Mouse (Mus musculus): Measurements from ENCODE around the gene Clrn1.

The Clrn1 gene

GRCm38 (mm10) chr3:58843415-58843814 lies 41.7 kb downstream of the Clrn1 start:
- in situ Hi-C loops (cut with MboI; ENCODE audit: low pct_unique_long_range_greater_than_20kb in 1 of 2, low sequenced_read_pairs in 2 of 2, unreplicated experiment in 1 of 2), result loop anchor here in 1 of 2 experiments (25.0 kb wide), 1 partner anchor 219 kb away; no protein-coding TSS in a partner anchor

- in situ Hi-C loops (cut with MboI; ENCODE audit: low pct_unique_long_range_greater_than_20kb in 1 of 2, low sequenced_read_pairs in 2 of 2, unreplicated experiment in 1 of 2), result loop anchor here in 1 of 2 experiments (25.0 kb wide), 1 partner anchor 229 kb away; no protein-coding TSS in a partner anchor
Measured at GRCm38 (mm10) chr3:58833442-58834160, 51.5 kb downstream of the Clrn1 start.

DNA sequence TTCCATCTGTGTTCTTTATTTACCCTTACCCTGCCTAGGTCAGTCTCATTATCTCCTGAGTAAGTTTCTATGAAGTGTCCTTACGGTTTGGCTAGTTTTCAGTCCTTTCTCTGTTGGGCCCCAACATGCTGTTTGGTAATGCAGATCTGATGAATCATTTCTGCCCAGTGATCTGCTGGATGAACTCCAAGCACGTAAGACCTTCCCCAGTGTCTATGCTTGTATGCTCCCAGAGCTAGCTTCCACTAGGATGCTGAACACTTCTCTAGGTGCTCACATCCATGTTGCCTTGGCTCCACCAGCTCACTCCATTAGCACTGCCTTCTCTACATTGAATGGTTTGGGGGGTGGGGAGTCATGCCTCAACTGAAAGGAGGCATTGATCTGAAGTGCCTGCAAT lies 52.3 kb downstream of the Clrn1 start:
- in situ Hi-C loops (cut with MboI; ENCODE audit: low pct_unique_long_range_greater_than_20kb in 1 of 2, low sequenced_read_pairs in 2 of 2, unreplicated experiment in 1 of 2), result loop anchor here in 1 of 2 experiments (25.0 kb wide), 1 partner anchor 229 kb away; no protein-coding TSS in a partner anchor

DNA sequence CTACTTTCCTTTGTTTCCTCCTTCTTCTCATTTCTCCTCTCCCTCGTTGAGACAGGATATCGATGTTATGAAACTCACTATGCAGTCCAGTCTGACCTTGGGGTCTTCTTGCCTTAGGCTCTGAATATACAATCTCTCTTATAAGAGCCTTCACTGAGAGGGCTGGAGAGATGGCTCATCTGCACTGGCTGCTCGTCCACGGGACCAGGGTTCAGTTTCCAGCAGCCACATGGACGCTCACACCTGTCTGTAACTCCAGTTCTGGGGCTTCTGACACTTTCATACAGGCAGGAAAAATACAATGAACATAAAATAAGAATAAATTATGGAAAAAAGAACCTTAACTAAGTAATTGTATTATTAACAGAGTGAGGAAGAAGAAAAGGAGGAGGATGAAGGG lies 53.6 kb downstream of the Clrn1 start:
- in situ Hi-C loops (cut with MboI; ENCODE audit: low pct_unique_long_range_greater_than_20kb in 1 of 2, low sequenced_read_pairs in 2 of 2, unreplicated experiment in 1 of 2), result loop anchor here in 1 of 2 experiments (25.0 kb wide), 1 partner anchor 231 kb away; no protein-coding TSS in a partner anchor

DNA sequence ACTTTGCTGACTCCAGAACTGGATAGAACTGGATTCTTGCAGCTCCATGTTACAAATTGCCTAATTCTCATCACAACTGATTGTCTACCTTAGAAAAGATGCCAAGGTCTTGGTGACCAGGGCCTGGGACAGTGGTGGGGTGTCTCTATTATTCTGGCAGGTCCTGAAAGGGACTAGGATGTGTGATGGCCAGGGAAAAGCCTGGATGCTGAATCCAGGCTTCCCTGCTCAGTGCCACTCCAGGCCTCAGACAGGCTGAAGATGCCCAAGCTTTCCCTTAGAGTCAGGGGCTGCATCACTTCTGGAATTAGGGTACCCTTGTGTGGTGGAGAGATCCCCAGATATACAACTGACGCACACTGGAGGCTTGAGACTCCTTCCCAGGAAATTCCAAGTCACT lies 55.2 kb downstream of the Clrn1 start:
- in situ Hi-C loops (cut with MboI; ENCODE audit: low pct_unique_long_range_greater_than_20kb in 1 of 2, low sequenced_read_pairs in 2 of 2, unreplicated experiment in 1 of 2), result loop anchor here in 1 of 2 experiments (25.0 kb wide), 1 partner anchor 232 kb away; no protein-coding TSS in a partner anchor

- in situ Hi-C loops (cut with MboI; ENCODE audit: low pct_unique_long_range_greater_than_20kb in 1 of 2, low sequenced_read_pairs in 2 of 2, unreplicated experiment in 1 of 2), result loop anchor here in 1 of 2 experiments (25.0 kb wide), 1 partner anchor 234 kb away; no protein-coding TSS in a partner anchor
Measured at GRCm38 (mm10) chr3:58828366-58829153, 56.6 kb downstream of the Clrn1 start.

DNA sequence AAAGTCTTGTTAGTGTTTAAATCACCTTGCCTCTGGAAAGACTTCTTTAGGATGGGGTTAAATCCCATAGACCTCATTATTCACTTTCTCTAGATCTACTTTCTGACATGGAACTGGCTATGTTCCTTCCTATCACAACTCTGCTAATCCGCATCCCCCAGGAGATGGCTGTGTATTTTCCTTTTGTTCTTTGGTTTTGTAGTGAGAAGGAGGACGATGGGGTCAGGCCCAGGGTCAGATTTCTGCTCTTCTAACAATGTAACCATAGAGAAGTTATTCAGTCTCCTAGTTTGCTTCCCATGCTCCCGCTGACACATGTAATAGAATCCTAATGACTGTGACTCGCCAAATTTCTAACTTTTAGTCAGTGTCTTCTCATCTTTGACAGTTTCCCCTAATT lies 58.9 kb downstream of the Clrn1 start:
- in situ Hi-C loops (cut with MboI; ENCODE audit: low pct_unique_long_range_greater_than_20kb in 1 of 2, low sequenced_read_pairs in 2 of 2, unreplicated experiment in 1 of 2), result loop anchor here in 1 of 2 experiments (25.0 kb wide), 1 partner anchor 236 kb away; no protein-coding TSS in a partner anchor

GRCm38 (mm10) chr3:58822211-58822610 lies 62.9 kb downstream of the Clrn1 start, which contains the start of gene Mindy4b-ps:
TSS of gene Mindy4b-ps (minus strand) at chr3:58822311.
- in situ Hi-C loops (cut with MboI; ENCODE audit: low pct_unique_long_range_greater_than_20kb in 1 of 2, low sequenced_read_pairs in 2 of 2, unreplicated experiment in 1 of 2), result no loop called here

GRCm38 (mm10) chr3:58817337-58817736 lies 67.8 kb downstream of the Clrn1 start:
- in situ Hi-C loops (cut with MboI; ENCODE audit: low pct_unique_long_range_greater_than_20kb in 1 of 2, low sequenced_read_pairs in 2 of 2, unreplicated experiment in 1 of 2), result no loop called here

GRCm38 (mm10) chr3:58814191-58814590 lies 70.9 kb downstream of the Clrn1 start:
- in situ Hi-C loops (cut with MboI; ENCODE audit: low pct_unique_long_range_greater_than_20kb in 1 of 2, low sequenced_read_pairs in 2 of 2, unreplicated experiment in 1 of 2), result no loop called here

GRCm38 (mm10) chr3:58810353-58810752 lies 74.8 kb downstream of the Clrn1 start:
- in situ Hi-C loops (cut with MboI; ENCODE audit: low pct_unique_long_range_greater_than_20kb in 1 of 2, low sequenced_read_pairs in 2 of 2, unreplicated experiment in 1 of 2), result no loop called here

DNA sequence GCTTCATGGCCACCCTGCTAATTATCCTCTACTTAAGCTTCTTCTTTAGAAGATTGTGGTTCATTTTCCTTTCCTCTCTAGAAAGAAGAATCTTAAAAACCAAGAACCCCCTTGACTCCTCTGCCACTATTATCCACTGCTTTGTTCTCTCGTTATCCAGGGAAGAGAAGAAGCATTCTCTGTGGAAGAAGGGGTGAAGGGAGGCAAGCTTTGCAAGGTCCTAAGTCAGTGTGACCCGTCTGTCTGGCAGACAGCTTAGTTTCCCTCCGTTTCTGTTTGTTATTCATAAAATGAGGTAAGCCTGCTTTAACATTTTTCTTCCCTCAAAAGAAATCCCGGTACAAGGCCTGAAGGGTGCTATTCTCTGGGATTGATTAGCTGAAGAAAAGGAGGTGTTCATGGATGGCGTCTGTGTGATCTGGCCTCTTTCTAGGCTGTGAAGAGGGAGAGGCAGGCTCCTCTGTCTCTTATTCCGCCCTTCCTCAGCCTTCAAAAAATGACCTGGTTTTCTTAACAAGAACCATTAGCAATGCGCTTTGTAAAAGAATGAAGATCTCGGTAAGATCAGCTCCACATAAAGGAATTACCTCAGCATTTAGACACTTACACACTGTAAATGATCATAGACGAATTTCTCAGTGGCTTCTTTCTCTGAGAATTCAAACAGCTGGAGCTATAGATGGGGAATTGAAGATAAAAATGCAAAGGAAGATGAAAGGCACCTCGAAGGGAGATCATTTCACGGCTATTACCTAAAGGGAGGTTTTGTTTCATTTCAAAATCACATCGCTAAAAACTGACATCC lies 75.8 kb downstream of the Clrn1 start:
- in situ Hi-C loops (cut with MboI; ENCODE audit: low pct_unique_long_range_greater_than_20kb in 1 of 2, low sequenced_read_pairs in 2 of 2, unreplicated experiment in 1 of 2), result no loop called here

- in situ Hi-C loops (cut with MboI; ENCODE audit: low pct_unique_long_range_greater_than_20kb in 1 of 2, low sequenced_read_pairs in 2 of 2, unreplicated experiment in 1 of 2), result no loop called here
Measured at GRCm38 (mm10) chr3:58808636-58809035, 76.5 kb downstream of the Clrn1 start.

DNA sequence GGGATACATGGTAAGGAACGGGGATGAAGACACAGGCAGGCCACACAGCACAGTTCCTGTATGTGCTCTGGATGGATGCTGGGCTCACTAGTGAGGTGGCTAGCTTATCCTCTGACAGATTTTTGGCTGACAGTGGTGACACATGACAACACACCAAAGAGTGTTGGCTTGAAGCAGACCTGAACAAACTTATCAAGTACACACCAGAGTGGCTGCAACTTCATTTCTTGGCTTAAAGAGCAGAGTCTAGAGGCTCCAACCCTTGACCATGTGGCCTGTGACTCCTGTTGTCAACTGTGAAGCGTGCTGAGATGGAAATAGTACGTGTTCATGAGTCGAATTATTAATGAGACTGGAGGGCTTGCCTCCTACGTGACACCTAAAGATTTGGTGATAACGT lies 80.4 kb downstream of the Clrn1 start:
- in situ Hi-C loops (cut with MboI; ENCODE audit: low pct_unique_long_range_greater_than_20kb in 1 of 2, low sequenced_read_pairs in 2 of 2, unreplicated experiment in 1 of 2), result no loop called here

GRCm38 (mm10) chr3:58798676-58799075 lies 86.5 kb downstream of the Clrn1 start:
- in situ Hi-C loops (cut with MboI; ENCODE audit: low pct_unique_long_range_greater_than_20kb in 1 of 2, low sequenced_read_pairs in 2 of 2, unreplicated experiment in 1 of 2), result loop anchor here in 1 of 2 experiments (25.0 kb wide), 1 partner anchor 286 kb away; no protein-coding TSS in a partner anchor

DNA sequence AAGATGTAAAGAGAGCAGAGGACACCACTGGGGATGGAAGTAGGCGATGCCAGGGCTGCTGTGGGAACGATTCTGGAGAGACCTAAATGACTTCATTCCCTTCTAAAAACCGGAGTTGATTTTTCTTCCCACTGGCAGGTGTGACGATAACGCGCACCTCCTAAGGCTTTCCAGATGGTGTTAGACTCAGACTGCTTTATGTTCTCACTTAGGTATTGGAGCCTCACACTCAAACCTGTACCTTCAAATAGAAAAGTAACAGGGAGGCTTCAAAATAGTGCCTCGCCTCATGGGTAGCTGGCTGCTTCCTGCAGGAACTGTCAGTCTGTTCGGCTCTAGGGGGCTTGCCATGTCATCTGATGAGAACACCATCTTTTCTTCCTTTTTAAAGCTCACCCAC lies 86.9 kb downstream of the Clrn1 start:
- in situ Hi-C loops (cut with MboI; ENCODE audit: low pct_unique_long_range_greater_than_20kb in 1 of 2, low sequenced_read_pairs in 2 of 2, unreplicated experiment in 1 of 2), result loop anchor here in 1 of 2 experiments (25.0 kb wide), 1 partner anchor 286 kb away; no protein-coding TSS in a partner anchor
